Mouse (Mus musculus) C2C12 (cell line): ENCODE data around the gene Ccdc151. TPM values are rescaled to one million over a fixed set of nuclear protein-coding genes. Genes with fewer than 3 reads are reported as not detected.
A peak's percentile ranks its signal among the peaks of the same experiment; 100 is the strongest.

Experiments
- H3K27me3 ChIP-seq: one replicate; pipeline ENCODE4 v1.6.1; 2011; ENCODE audit not compliant: control insufficient read depth, insufficient read depth, insufficient read length
- H3K36me3 ChIP-seq: one replicate; pipeline ENCODE4 v1.6.1; 2011; ENCODE audit not compliant: control insufficient read depth, insufficient read depth
- H3K4me3 ChIP-seq: one replicate; pipeline ENCODE4 v1.5.1; 2011; ENCODE audit warnings: mild to moderate bottlenecking, control low read depth; ENCODE audit not compliant: poor library complexity, insufficient read depth, severe bottlenecking
- H3K79me2 ChIP-seq: one replicate; pipeline ENCODE4 v1.6.1; 2011; ENCODE audit not compliant: control insufficient read depth, insufficient read depth
- H3K79me3 ChIP-seq: one replicate; pipeline ENCODE4 v1.6.1; 2011; ENCODE audit warnings: low read depth, control low read depth
- H3ac ChIP-seq: one replicate; pipeline ENCODE3; 2011; ENCODE audit warnings: low read depth; ENCODE audit not compliant: control insufficient read depth, insufficient read length
- CEBPB ChIP-seq: IDR thresholded peaks from one replicate; pipeline ENCODE4 v1.6.1; 2011; ENCODE audit warnings: low read depth, mild to moderate bottlenecking, control low read depth, moderate library complexity
- CTCF ChIP-seq: IDR thresholded peaks from one replicate; pipeline ENCODE4 v1.5.1; 2011; ENCODE audit not compliant: control insufficient read depth, insufficient read depth, insufficient read length
- FOSL1 ChIP-seq: IDR thresholded peaks from one replicate; pipeline ENCODE4 v1.8.0; 2011; ENCODE audit warnings: mild to moderate bottlenecking, low read length; ENCODE audit not compliant: poor library complexity, insufficient read depth, severe bottlenecking
- MAX ChIP-seq: IDR thresholded peaks from one replicate; pipeline ENCODE4 v1.6.1; 2011; ENCODE audit warnings: mild to moderate bottlenecking, control low read depth
- MYOD1 ChIP-seq: IDR thresholded peaks from one replicate; pipeline ENCODE4 v1.6.1; 2011; ENCODE audit warnings: low read depth; ENCODE audit not compliant: control insufficient read depth, insufficient read length
- MYOG ChIP-seq: IDR thresholded peaks from one replicate; pipeline ENCODE4 v1.6.1; 2011; ENCODE audit not compliant: control insufficient read depth, insufficient read length; ENCODE audit errors: extremely low read depth
- USF1 ChIP-seq: IDR thresholded peaks from one replicate; pipeline ENCODE4 v1.6.1; 2011; ENCODE audit warnings: low read depth, mild to moderate bottlenecking, control low read depth, moderate library complexity
- polyA plus RNA-seq: library from polyadenylated mRNA; unstranded; fragments of >200 nt; fragmentation: generic; extraction: Trizol; gene quantifications from one replicate; pipeline ENCODE4 v1.2.1, GENCODE M21; 2012; ENCODE audit warnings: missing spikeins

Ccdc151 gene
- polyA plus RNA-seq, 1 experiment: 0.21 TPM

- Histone ChIP-seq H3ac (no peak overlapping the region), H3K36me3 (peaks cover 60% of the 10 kb centered on the region), H3K79me2 (no peaks in the 10 kb centered on the region), H3K79me3 (no peaks in the 10 kb centered on the region), H3K27me3 (no peaks in the 10 kb centered on the region), H3K4me3 (no peak overlapping the region)
- TF ChIP-seq CEBPB (no peak), FOSL1 (no peak), MYOD1 (no peak), MAX (no peak), USF1 (no peak), CTCF (no peak), MYOG (no peak)
Measured at GRCm38 (mm10) chr9:22011055-22011454, 8.6 kb upstream of the Ccdc151 start.

GRCm38 (mm10) chr9:22004546-22004945, 2.1 kb upstream of the Ccdc151 start:
- H3K36me3 ChIP-seq: peaks cover 50% of the 10 kb centered on the region

GRCm38 (mm10) chr9:22003163-22003554, 725 bp upstream of the Ccdc151 start:
- peak overlapping the region; percentile 59 for H3K4me3 ChIP-seq

More at GRCm38 (mm10) chr9:22004546-22004945, 2.1 kb upstream of the Ccdc151 start:
- peaks cover 22% of the 10 kb centered on the region for H3K79me2 ChIP-seq
- no peak overlapping the region for H3K4me3 ChIP-seq
- peaks cover 10% of the 10 kb centered on the region for H3K79me3 ChIP-seq
- no peak for TF ChIP-seq USF1
- H3K27me3 ChIP-seq: no peaks in the 10 kb centered on the region
- no peak overlapping the region for H3ac ChIP-seq

GRCm38 (mm10) chr9:22001633-22002032, 801 bp downstream of the Ccdc151 start:
- H3K27me3 ChIP-seq: peaks cover 8% of the 10 kb centered on the region
- peaks cover 22% of the 10 kb centered on the region for H3K79me2 ChIP-seq
- H3K79me3 ChIP-seq: peaks cover 10% of the 10 kb centered on the region
- peaks cover 22% of the 10 kb centered on the region for H3K36me3 ChIP-seq
- no peak overlapping the region for H3ac ChIP-seq
- H3K4me3 ChIP-seq: no peak overlapping the region
- TF ChIP-seq USF1 (no peak), CEBPB (no peak), MAX (no peak), FOSL1 (no peak), MYOD1 (no peak), MYOG (no peak), CTCF (no peak)

More at GRCm38 (mm10) chr9:22003163-22003554, 725 bp upstream of the Ccdc151 start:
- Histone ChIP-seq H3K36me3 (peaks cover 36% of the 10 kb centered on the region), H3K79me2 (peaks cover 22% of the 10 kb centered on the region), H3K27me3 (peaks cover 2% of the 10 kb centered on the region), H3K79me3 (peaks cover 10% of the 10 kb centered on the region), H3ac (peak overlapping the region; percentile 78)
- TF ChIP-seq FOSL1 (no peak), CEBPB (no peak), USF1 (no peak), MYOD1 (no peak), CTCF (no peak), MAX (no peak), MYOG (no peak)

- TF ChIP-seq CEBPB: no peak
- TF ChIP-seq MYOD1: no peak
- TF ChIP-seq MAX: no peak
- TF ChIP-seq USF1: no peak
- no peak for TF ChIP-seq CTCF
- no peak for TF ChIP-seq MYOG
- no peak for TF ChIP-seq FOSL1
- H3ac ChIP-seq: no peak overlapping the region
- peaks cover 12% of the 10 kb centered on the region for H3K36me3 ChIP-seq
- H3K79me2 ChIP-seq: peaks cover 22% of the 10 kb centered on the region
- H3K27me3 ChIP-seq: peaks cover 8% of the 10 kb centered on the region
- H3K79me3 ChIP-seq: peaks cover 10% of the 10 kb centered on the region
- no peak overlapping the region for H3K4me3 ChIP-seq
Measured at GRCm38 (mm10) chr9:22000296-22000695, 2.1 kb downstream of the Ccdc151 start.

- H3K27me3 ChIP-seq: peaks cover 8% of the 10 kb centered on the region
Measured at GRCm38 (mm10) chr9:21996178-21996867, 6.1 kb downstream of the Ccdc151 start.

More at GRCm38 (mm10) chr9:21996178-21996867, 6.1 kb downstream of the Ccdc151 start:
- Histone ChIP-seq H3K79me3 (no peaks in the 10 kb centered on the region), H3ac (no peak overlapping the region), H3K36me3 (no peaks in the 10 kb centered on the region), H3K4me3 (no peak overlapping the region), H3K79me2 (no peaks in the 10 kb centered on the region)
- TF ChIP-seq MYOD1 (no peak), CTCF (no peak), MYOG (no peak), USF1 (no peak), MAX (no peak), CEBPB (no peak), FOSL1 (no peak)
